Mouse (Mus musculus): ENCODE results near the gene Npsr1.

Npsr1 gene

DNA sequence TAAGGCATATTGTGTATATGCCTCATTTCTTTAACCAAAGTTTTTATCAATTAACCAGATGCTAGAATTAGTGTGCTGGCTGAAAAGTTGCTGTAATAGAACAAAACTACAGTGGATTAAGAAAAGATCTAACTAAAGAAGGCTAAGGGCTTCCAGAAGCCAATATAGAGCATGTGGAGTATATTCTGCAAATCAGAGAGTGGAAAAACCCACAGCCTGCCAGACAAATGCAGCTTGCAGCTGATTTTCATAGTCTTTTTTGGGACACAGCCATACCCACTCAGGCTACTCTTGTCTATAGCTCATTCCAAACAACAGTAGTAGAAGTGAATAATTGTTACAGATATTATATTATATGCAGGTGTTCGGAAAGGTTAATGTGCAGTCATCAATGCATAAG lies 138.7 kb downstream of the Npsr1 start:
- DNase-seq (ENCODE audit: low read depth, low spot score), result no peak

DNA sequence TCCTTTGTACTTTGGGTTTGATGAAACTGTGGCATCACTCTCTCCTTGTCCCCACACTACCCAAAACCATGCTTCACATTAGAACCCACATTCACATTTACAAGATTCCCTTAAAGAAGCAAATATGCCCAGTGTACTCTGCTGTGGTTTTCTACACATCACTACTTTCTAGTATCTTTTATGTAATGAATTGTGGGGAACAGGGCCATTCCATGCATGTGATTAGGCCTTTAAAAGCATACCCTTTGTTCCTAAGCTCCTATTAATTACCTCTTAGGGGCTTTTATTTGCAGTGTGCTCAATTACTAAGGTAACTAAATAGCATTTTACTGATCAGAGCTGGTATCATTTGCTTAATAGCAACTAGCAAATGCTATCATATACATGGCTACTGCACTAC lies 149.8 kb downstream of the Npsr1 start:
- no peak for DNase-seq (ENCODE audit: low read depth, low spot score)

DNA sequence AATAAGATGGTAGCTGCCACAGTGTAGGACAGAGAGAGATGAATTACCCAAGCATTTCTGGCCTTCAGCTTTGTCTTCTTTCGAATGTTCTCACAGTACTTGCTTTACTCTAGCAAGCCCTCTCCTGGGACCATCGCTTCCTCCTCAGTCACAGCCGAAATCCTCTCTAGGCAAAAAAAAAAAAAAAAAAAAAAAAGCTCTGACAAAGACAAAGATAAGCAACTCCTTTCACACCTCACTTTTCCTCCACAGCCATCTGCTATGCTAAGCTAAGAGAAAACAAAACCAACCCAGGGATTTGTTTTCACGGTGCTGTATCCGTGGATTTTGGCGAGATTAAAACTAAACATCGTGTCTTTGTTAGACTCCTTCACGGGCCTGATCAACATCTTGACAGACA lies 156.4 kb downstream of the Npsr1 start:
- no peak for DNase-seq (ENCODE audit: low read depth, low spot score)

DNA sequence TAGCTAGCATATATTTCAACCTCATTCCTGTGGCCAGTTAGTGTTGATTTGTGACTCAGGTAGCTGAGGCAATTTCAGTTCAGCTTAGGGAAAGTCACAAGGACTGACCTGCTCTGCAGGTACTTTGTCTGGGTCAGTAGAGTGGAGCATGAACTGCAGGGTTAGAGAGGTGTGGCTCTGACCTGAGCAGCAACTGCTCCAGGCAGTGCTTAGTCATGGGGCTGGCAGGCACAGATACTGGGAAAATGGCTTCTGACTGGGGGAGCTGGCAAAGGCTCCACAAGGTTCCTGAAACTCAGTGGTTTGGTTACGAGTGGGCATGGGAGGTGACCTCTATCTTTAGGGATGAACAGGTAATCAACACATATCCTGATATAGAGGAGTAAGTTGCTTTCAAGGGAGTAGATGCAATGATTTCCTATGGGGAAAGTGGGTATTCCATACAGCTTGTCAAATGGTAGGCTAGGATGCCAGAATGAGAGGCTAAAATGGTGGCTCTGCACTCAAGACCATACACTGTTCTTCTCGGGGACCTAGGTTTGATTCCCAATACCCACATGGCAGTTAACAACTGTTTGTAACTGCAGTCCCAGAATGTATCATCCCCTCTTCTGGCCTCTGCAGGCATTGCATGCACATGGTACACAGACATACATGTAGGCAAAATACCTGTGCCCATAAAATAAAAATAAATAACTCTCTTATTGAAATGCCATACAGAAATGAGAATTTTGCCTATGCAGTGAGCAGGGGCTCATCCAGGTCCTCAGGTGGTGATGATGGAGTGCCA lies 182.9 kb downstream of the Npsr1 start:
- no peak for DNase-seq (ENCODE audit: low read depth, low spot score)

DNA sequence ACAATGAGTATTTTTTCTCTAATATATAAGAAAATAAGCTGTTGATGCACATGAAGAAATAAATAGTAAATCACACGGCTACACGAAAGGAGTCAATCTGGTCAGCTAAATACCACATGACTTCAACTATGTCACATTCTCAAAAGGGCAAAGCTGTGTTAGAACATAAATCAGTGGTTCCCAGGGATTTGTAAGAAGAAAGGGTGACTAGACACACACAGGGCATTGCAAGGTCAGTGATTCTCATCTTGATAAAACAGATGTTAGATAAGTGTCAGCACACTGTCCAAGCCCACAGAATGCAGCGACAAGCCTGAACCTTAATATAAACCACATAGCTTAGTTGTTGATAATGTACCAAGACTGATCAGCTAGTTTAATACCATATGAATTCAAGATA lies 184.8 kb downstream of the Npsr1 start:
- DNase-seq (ENCODE audit: low read depth, low spot score), result no peak

DNA sequence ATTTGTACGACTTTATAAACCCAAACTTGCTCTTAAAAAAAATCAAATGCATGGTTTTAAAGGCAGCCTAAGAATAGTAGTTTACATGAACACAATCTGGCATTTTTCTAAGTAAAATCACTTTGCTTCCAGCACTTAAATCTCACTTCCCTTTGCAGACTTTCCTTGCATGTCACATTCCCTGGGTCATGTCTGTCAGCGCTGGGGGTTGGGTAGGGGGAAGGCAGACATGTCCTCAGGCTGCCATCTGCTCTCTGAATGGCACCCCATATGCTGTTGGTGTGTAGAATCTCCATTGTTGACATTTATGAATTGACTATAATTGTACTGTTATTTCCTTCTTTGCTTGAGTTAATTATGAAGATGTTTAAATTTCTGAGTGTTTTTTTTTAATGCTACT lies 185.3 kb downstream of the Npsr1 start:
- DNase-seq (ENCODE audit: low read depth, low spot score), result no peak

DNA sequence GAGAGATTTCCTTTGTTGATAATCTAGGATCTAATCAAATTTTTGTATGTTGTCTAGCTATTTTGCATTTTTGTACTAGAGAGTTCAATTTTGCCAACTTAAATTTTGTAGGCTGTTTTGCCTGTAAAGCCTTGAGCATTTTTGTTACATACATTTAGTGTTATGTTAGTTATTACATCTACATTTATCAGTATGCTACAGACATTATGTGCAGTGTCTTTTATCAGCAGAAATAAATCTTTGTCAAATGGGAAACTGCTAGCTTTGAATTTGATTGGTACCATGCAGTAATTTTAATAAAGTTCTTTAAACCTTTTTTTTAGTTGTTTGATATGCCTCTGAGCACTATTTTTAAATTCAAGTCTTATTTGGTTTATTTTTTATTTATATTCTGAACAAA lies 185.7 kb downstream of the Npsr1 start:
- no peak for DNase-seq (ENCODE audit: low read depth, low spot score)

DNA sequence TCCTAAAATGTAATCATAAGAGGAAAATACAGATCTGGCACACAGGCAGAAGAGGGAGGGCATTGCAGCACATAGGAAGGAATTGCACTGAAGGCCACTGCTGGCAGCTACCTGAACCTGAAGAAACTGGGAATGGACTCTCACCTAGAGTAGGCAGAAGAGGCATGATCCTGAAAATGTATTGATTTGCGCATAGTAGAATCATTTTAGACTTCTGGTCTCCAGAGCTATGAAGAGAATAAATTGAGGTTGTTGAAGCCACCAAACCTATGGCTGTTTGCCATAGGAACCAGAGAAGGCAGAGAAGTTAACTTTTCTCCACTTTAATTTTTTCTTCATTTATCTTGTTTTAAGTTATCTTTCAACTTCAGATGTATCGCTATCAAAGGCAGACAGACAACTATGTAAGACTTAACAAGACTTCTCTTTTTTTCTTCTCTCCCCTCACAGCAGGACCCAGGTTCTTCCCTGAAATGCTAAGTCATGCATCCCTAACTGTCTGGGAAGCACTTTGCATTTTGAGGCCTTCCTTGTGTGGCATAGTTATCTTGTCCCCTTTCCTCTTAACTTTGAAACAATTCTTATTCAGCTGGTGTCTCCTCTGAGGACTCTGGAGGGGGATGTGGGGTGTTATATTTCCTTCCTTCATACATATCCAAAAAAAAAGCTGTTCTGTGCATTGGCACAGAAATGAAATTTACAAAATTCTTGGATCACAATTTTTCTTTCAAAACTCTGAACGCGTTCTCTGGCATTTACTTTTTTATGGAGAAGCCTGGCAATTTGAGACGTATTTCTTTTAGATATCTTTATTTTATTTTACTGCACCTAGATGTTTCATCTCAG lies 186.7 kb downstream of the Npsr1 start:
- no peak for DNase-seq (ENCODE audit: low read depth, low spot score)

DNA sequence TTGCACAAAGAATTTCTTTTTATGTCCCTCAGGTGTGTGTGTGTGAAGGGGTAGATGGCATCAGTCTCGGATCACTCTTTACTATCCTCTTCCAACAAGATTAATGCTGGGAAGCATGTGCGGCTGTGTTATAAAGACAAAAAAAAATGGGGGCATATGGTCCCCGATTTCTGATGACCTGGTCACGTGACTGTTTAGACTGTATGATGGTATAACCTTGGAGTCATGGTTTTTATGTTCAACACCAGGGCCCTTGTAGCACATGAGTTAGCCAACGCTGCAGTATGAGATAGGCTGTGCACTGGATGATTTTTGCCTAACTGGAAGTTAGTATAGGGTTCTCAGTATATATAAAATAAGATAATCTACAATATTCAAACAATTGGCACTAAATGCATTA lies 187.6 kb downstream of the Npsr1 start:
- no peak for DNase-seq (ENCODE audit: low read depth, low spot score)

DNA sequence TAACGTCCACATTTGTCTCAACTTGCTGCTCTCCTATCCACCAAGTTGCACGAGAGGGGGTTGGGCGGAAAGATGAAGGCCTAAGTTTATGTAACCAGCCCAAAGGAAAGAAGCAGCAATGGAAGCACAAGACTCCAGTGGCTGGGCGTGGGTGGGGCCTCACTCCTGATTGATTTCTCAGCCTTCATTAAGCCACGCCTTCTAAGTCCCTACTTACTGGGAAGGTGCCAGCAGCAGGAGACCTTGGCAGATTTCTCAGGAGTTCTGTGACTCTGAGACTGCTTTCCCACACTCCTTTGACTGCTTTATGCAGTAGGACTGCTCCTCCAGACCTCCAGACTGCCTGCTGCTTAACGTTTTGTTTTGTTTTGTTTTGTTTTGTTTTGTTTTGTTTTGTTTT lies 193.6 kb downstream of the Npsr1 start:
- no peak for DNase-seq (ENCODE audit: low read depth, low spot score)

DNA sequence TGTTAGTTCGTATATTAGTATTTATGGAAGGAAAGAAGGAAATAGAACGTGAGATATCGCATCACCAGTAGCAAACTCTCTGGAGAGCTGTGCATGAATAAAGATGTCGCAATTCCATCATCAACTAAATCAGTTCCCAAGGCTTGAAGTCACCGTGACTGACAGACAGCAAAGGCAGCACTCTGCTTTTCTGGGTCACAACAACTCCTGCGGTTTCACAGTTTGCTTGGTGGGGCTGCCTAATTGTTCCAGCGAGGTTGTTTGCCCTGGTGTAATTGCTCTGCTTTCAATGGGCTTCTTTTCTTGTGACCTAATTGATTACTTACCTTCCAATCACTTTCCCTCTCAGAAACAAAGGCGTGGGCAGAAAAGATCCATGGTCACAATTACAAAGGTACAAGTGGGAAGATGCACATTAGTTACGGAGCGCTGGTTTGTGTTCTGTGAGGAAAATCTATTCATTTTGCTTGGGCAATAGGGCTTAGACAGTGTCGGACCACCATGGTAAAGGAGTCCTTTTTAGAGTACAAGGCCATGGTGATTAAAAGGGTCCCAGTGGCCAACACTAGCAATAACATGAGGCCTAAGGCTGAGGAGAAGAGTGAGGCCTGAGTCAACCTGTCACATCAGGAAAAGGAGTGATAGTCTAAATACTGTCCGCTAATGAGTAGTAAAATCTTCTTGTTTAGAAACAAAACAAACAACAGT lies 195.6 kb downstream of the Npsr1 start:
- no peak for DNase-seq (ENCODE audit: low read depth, low spot score)

DNA sequence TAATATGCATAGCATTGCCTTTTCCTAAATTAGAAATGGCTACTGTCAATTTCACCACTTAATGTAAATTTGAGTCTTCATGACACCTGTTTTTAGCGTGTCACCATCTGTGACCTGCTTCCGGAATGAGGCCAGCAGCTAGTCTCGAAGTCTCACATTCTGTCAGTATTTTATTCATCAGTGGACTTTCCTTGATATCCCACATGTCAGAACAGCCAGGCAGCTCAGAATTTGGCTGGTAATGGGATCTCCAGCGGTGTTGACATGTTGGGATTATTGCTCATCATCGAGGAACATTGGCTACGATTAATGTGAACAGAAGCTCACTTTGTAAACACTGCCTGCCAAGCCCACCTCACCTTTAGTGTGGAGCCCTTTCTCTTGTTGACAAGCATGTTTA lies 205.1 kb downstream of the Npsr1 start:
- no peak for DNase-seq (ENCODE audit: low read depth, low spot score)

DNA sequence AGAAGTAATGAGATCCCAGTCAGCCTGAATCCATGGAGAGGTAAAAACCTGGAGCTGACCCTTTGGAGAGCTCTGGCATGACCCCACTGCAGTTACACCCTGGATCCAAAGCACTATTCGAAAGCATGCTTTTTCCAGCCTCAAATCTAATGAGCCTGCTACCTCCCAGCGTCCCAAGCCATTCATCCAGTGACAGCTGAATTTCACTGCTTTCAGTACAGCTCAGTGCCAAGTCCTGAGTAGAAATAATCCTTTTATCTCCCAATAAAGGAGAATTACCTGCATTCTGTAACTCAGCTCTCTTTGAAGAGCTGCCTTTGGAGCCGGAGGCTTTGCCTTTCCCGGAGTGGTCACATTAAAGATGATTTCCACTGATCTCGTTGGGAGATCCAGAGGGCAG lies 209.2 kb downstream of the Npsr1 start:
- no peak for DNase-seq (ENCODE audit: low read depth, low spot score)

DNA sequence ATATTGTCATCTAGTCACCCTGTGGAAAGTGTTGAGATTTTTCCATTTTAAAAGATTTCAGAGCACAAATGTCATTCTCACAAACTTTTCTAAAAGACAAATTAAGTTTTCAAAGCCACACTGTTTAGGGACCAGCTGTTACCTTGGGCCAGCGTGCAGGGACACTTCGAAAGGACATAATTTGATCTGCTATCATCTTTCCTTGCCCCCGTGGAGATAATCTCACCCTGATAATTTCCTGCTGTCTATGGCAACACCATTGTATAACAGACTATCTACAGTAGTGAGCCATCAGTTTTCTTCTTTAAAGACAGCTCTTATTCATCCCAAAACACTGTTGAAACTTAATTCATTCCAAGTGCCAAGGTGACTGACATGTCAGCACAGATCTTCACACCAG lies 209.6 kb downstream of the Npsr1 start:
- DNase-seq (ENCODE audit: low read depth, low spot score), result no peak

DNA sequence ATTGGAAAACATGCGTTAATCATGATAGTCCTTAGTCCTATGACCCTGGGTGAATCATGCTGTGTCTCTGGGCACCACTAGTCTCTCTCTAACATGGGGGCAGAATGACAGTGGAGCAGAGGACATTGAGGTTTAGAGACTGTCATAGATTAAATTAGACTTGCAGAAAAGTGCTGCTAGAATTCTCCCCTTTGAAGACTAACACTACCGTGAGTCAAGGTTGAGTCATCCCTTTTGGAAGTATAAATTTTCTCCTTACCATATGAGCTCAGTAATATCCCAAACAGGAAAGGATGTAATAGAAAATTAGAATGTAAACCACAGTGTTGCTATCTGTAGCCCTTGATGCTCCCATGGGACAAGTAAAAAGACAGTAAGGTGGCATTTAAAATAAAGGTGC lies 218.0 kb downstream of the Npsr1 start:
- no peak for DNase-seq (ENCODE audit: low read depth, low spot score)

DNA sequence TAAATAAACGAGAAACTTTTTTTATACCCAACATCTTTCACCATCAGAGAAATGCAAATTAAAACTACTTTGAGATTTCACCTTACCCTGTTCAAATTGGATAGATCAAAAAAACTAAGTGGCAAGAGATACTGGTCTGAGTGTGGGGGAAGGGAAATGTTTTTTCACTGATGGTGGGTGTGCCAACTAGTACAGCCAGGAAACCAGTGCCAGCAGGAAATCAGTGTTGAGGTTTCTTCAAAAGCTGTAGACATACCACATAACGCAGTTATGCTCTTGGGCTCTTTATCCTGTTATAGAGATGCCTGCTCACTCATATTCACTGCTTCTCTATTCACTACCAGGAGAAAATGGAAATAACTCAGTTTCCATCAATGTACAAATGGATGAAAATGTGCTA lies 233.9 kb downstream of the Npsr1 start:
- DNase-seq (ENCODE audit: low read depth, low spot score), result no peak

DNA sequence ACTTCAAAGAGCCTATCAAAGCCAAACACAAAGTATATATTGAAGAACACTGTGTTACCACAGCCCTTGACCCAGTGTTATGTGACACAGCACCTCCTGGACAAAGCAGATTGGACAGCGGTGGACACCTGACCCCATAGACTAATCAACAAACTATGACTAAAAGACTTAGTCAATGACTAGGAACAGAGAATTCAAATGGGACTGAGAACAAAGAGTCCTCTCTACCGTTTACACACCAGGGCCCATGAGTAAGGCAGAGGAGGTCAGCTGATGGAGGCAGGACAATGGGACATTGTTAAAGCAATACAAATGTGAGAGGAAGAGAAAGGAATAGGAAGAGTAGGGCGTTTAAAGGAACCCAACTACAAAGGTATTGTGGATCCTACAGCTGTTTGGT lies 243.5 kb downstream of the Npsr1 start:
- DNase-seq (ENCODE audit: low read depth, low spot score), result no peak

DNA sequence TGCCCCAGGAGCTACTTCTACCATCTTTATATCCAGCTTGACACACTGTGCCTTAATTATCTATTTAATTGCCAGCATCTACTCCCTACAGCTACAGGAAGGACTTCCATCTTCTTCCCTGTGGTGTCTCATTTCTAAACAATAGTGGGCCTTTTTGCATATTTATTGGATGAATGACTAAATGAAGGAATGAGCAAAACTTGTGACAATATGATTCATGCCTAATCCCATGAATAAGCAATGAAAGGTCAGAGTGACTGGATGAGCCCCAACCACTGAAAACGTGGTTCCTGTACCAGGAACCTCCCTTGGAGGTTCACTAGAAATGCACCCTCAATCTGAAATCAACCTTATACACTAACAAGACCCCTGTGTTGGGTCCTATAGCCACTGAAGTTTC lies 249.2 kb downstream of the Npsr1 start:
- DNase-seq (ENCODE audit: low read depth, low spot score), result no peak

DNA sequence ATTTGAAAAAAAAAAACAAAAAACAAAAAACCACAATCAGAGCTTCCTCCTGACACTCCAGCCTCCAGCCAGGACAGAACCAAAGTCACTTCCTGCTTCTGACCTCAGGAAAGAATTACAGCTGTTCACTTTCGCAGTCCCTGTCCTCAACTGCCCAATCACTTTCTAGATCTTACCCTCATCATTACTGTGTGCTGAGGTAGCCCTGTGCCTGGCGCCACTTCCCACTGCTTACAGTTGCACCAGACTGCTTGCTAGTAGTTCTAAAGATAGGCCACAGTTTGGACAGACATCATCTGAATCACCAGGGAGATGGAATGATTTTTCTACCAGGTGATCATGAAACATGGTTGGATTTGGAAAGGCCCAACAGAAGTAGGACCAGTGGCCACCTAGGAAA lies 251.7 kb downstream of the Npsr1 start:
- DNase-seq (ENCODE audit: low read depth, low spot score), result no peak

DNA sequence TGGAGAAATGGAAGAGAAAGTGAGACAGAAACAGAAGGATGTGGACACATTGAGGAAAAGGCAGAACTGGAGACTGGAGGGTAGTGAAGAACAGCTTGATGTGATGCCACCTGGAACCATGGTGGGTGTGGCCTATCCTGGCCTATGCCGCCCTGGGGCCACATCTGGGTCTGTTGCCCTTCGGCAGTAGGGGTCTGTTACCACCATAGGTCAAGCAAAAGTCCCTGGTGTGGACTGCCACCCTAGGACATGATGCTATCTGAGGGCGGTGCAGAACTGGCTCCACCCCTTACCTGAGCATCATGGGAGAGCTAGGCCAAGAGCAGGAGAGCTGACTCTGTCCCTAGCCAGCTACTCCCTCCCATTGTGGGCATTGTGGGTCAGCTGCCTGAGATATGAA lies 253.6 kb downstream of the Npsr1 start:
- no peak for DNase-seq (ENCODE audit: low read depth, low spot score)
